Mouse (Mus musculus) right cerebral cortex, postnatal 25 days (tissue): ENCODE results near the gene Cebpb.

Source experiments
- DNase-seq: peaks from one replicate; pipeline ENCODE4 v3.0.0; 2022

Cebpb gene

GRCm38 (mm10) chr2:167665972-167666713 lies 22.6 kb upstream of the Cebpb start:
- DNase-seq, result no peak

GRCm38 (mm10) chr2:167668426-167668825 lies 20.3 kb upstream of the Cebpb start:
- no peak for DNase-seq

GRCm38 (mm10) chr2:167669398-167669797 lies 19.3 kb upstream of the Cebpb start:
- no peak for DNase-seq

GRCm38 (mm10) chr2:167671101-167671633 lies 17.5 kb upstream of the Cebpb start:
- no peak for DNase-seq

GRCm38 (mm10) chr2:167672212-167672685 lies 16.5 kb upstream of the Cebpb start:
- DNase-seq, result no peak

GRCm38 (mm10) chr2:167675120-167675909 lies 13.4 kb upstream of the Cebpb start:
- no peak for DNase-seq

- DNase-seq, result no peak
These were observed 10.1 kb upstream of the Cebpb start for GRCm38 (mm10) chr2:167678600-167678999.

GRCm38 (mm10) chr2:167679902-167680430 lies 8.7 kb upstream of the Cebpb start:
- peak; percentile 68 for DNase-seq

GRCm38 (mm10) chr2:167680657-167681056 lies 8.1 kb upstream of the Cebpb start:
- no peak for DNase-seq

- no peak for DNase-seq
These were observed 5.0 kb upstream of the Cebpb start for GRCm38 (mm10) chr2:167683721-167684120.

GRCm38 (mm10) chr2:167685137-167685536 lies 3.6 kb upstream of the Cebpb start:
- peak; percentile 90 for DNase-seq

- DNase-seq, result no peak
These were observed 2.9 kb upstream of the Cebpb start for GRCm38 (mm10) chr2:167685865-167686264.

- no peak for DNase-seq
These were observed 2.1 kb upstream of the Cebpb start for GRCm38 (mm10) chr2:167686382-167687249.

GRCm38 (mm10) chr2:167687250-167687586 lies 1.5 kb upstream of the Cebpb start:
- DNase-seq, result no peak

GRCm38 (mm10) chr2:167687651-167688101 lies 1.0 kb upstream of the Cebpb start:
- DNase-seq, result no peak

- DNase-seq, result no peak
These were observed 603 bp upstream of the Cebpb start for GRCm38 (mm10) chr2:167688126-167688497.

GRCm38 (mm10) chr2:167689501-167690218 lies 945 bp downstream of the Cebpb start, which contains the start of gene Tmem189:
Gene Tmem189 (minus strand): TSS chr2:167689822.
- DNase-seq, result peak; percentile 61

- peak; percentile 33 for DNase-seq
These were observed 1.7 kb downstream of the Cebpb start for GRCm38 (mm10) chr2:167690219-167690961.

- no peak for DNase-seq
These were observed 2.2 kb downstream of the Cebpb start for GRCm38 (mm10) chr2:167690962-167691311.

- DNase-seq, result no peak
These were observed 2.7 kb downstream of the Cebpb start for GRCm38 (mm10) chr2:167691410-167691809.
